Mouse (Mus musculus) intestine, embryonic 15.5 days (tissue): ENCODE results near the gene Slc35g1. TPM values are rescaled to one million over a fixed set of nuclear protein-coding genes. Genes with fewer than 3 reads are reported as not detected.
"Not testable (repeated sequence)": the region's sequence is repeated elsewhere in the genome, so short reads cannot be mapped to it uniquely, and the experiment has no call there.

Source experiments
- ATAC-seq: fragments of 200-750 bp; cut with Nextera tagmentation; 2 replicates; pipeline ENCODE4 v1.8.0; 2017; ENCODE audit warnings: moderate TSS enrichment, moderate library complexity
- H3K27ac ChIP-seq: fragments of 300-500 bp; sonication (generic); 2 replicates; pipeline ENCODE4 v1.5.1; 2015; ENCODE audit warnings: mild to moderate bottlenecking, inconsistent platforms
- H3K27me3 ChIP-seq: fragments of 300-500 bp; sonication (generic); replicated peaks from 2 replicates; pipeline ENCODE4 v1.6.1; 2015; ENCODE audit warnings: inconsistent platforms
- H3K36me3 ChIP-seq: fragments of 300-500 bp; sonication (generic); 2 replicates; pipeline ENCODE4 v1.6.1; 2015; ENCODE audit warnings: inconsistent platforms
- H3K4me1 ChIP-seq: fragments of 300-500 bp; sonication (generic); replicated peaks from 2 replicates; pipeline ENCODE4 v1.6.1; 2015; ENCODE audit warnings: inconsistent platforms
- H3K4me2 ChIP-seq: fragments of 300-500 bp; sonication (generic); replicated peaks from 2 replicates; pipeline ENCODE4 v1.6.1; 2015; ENCODE audit warnings: mild to moderate bottlenecking, inconsistent platforms
- H3K4me3 ChIP-seq: fragments of 300-500 bp; sonication (generic); replicated peaks from 2 replicates; pipeline ENCODE4 v1.5.1; 2015; ENCODE audit warnings: inconsistent platforms
- H3K9ac ChIP-seq: fragments of 300-500 bp; sonication (generic); 2 replicates; pipeline ENCODE4 v1.6.1; 2015; ENCODE audit warnings: inconsistent platforms
- H3K9me3 ChIP-seq: fragments of 300-500 bp; sonication (generic); 2 replicates; pipeline ENCODE4 v1.6.1; 2016; ENCODE audit warnings: inconsistent platforms
- WGBS: fragments of 180-500 bp; shearing (Covaris S2); methylation state at CpG from one replicate; pipeline ENCODE4 v1.1.7; 2015; 5-methylcytosine and 5-hydroxymethylcytosine counted together
- polyA plus RNA-seq: library from polyadenylated mRNA; unstranded; fragments of >200 nt; fragmentation: Nextera tagmentation; extraction: Ambion mirVana; gene quantifications from 2 replicates; pipeline ENCODE4 v1.2.1, GENCODE M21; 2015

Gene Slc35g1
- polyA plus RNA-seq, 1 experiment from 2014 or later, result 8.1 TPM

GRCm38 (mm10) chr19:38361850-38362249 lies 33.9 kb upstream of the Slc35g1 start:
- H3K27ac ChIP-seq, result no peak overlapping the region
- 75% methylated on average over 2 of the region's 2 CpGs for WGBS

DNA sequence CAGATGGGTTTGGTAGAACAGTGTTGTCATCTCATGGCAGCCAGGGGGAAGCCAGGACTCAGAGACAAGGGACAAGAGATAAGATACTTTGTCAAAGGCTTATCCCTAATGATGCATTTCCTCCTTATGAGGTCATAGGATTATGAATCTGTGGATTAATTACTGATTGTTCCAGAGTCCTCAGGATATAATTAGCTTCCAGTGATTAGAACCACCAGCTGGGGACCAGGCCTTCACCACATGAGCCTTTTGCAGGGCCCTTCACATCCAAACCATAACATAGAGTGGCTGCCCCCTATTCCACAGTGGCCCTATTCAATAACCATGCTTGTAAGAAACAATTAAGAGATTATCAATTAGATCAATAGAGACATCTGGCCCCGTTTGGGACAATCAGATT lies 32.4 kb upstream of the Slc35g1 start:
- no peak overlapping the region for H3K9ac ChIP-seq
- no peak overlapping the region for H3K27ac ChIP-seq
- H3K4me2 ChIP-seq, result no peak overlapping the region
- no peaks in the 10 kb centered on the region for H3K27me3 ChIP-seq
- WGBS, result 67% methylated on average over 1 of the region's 1 CpGs
- H3K4me3 ChIP-seq, result no peak overlapping the region
- no peaks in the 10 kb centered on the region for H3K9me3 ChIP-seq
- H3K36me3 ChIP-seq, result no peaks in the 10 kb centered on the region
- no peak for ATAC-seq
- H3K4me1 ChIP-seq, result no peaks in the 10 kb centered on the region

More at GRCm38 (mm10) chr19:38361850-38362249, 33.9 kb upstream of the Slc35g1 start:
- H3K4me2 ChIP-seq, result no peak overlapping the region
- no peaks in the 10 kb centered on the region for H3K27me3 ChIP-seq
- 0 out of 2 replicates have a peak, but pooled peaks cover 3% of the 10 kb centered on the region for H3K4me1 ChIP-seq
- no peak overlapping the region for H3K4me3 ChIP-seq
- ATAC-seq, result no peak
- H3K36me3 ChIP-seq, result no peaks in the 10 kb centered on the region
- H3K9me3 ChIP-seq, result no peaks in the 10 kb centered on the region
- H3K9ac ChIP-seq, result no peak overlapping the region

- no peaks in the 10 kb centered on the region for H3K9me3 ChIP-seq
- H3K36me3 ChIP-seq, result no peaks in the 10 kb centered on the region
- 26% methylated on average over 6 of the region's 6 CpGs for WGBS
- H3K27ac ChIP-seq, result no peak overlapping the region
- ATAC-seq, result 0 out of 2 replicates have a peak, but pooled peaks have one; percentile 25
- H3K9ac ChIP-seq, result no peak overlapping the region
- H3K4me2 ChIP-seq, result no peak overlapping the region
- no peak overlapping the region for H3K4me3 ChIP-seq
- H3K4me1 ChIP-seq, result no peaks in the 10 kb centered on the region
- no peaks in the 10 kb centered on the region for H3K27me3 ChIP-seq
These were observed 31.7 kb upstream of the Slc35g1 start for GRCm38 (mm10) chr19:38363879-38364659.

GRCm38 (mm10) chr19:38364939-38365614 lies 30.7 kb upstream of the Slc35g1 start:
- H3K9me3 ChIP-seq, result no peaks in the 10 kb centered on the region
- H3K27ac ChIP-seq, result no peak overlapping the region
- no peak overlapping the region for H3K9ac ChIP-seq
- no peak for ATAC-seq
- H3K36me3 ChIP-seq, result no peaks in the 10 kb centered on the region
- H3K4me2 ChIP-seq, result no peak overlapping the region
- no peaks in the 10 kb centered on the region for H3K27me3 ChIP-seq
- H3K4me1 ChIP-seq, result no peaks in the 10 kb centered on the region
- H3K4me3 ChIP-seq, result no peak overlapping the region
- 31% methylated on average over 11 of the region's 11 CpGs for WGBS

- WGBS, result 17% methylated on average over 11 of the region's 11 CpGs
- peak; percentile 90 for ATAC-seq
These were observed 23.2 kb upstream of the Slc35g1 start for GRCm38 (mm10) chr19:38372460-38373102.

DNA sequence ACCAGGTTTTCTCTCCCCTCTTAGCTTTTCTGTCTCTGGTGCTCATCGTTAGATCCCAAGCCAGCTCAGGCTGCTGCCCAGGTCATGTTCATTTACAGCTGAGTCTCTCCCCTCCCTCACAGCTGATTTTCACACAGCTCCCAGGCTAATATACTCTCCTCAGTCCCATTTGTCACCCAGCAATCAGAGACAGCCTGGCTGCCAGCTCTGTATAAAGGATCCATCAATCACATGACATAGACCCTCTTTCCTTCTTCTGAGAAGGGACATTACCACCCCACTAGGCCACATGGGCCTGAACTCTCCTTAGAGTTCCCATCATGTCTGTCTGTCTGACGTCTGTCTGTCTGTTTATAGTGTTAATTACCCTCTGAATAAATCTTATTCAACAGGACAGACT lies 22.4 kb upstream of the Slc35g1 start:
- Histone ChIP-seq H3K4me1 (peaks cover 3% of the 10 kb centered on the region), H3K27ac (no peak overlapping the region), H3K4me3 (no peak overlapping the region), H3K9ac (no peak overlapping the region), H3K27me3 (no peaks in the 10 kb centered on the region), H3K36me3 (no peaks in the 10 kb centered on the region), H3K4me2 (no peak overlapping the region), H3K9me3 (no peaks in the 10 kb centered on the region)
- WGBS, result 45% methylated on average over 2 of the region's 2 CpGs
- peak; percentile 39; the same call in 1 of the 2 replicates for ATAC-seq

More at GRCm38 (mm10) chr19:38372460-38373102, 23.2 kb upstream of the Slc35g1 start:
- Histone ChIP-seq H3K36me3 (no peaks in the 10 kb centered on the region), H3K4me3 (no peak overlapping the region), H3K27me3 (no peaks in the 10 kb centered on the region), H3K9ac (no peak overlapping the region), H3K27ac (no peak overlapping the region), H3K4me2 (0 out of 2 replicates have a peak overlapping the region, but pooled peaks have one; percentile 12), H3K4me1 (peaks cover 3% of the 10 kb centered on the region), H3K9me3 (no peaks in the 10 kb centered on the region)

DNA sequence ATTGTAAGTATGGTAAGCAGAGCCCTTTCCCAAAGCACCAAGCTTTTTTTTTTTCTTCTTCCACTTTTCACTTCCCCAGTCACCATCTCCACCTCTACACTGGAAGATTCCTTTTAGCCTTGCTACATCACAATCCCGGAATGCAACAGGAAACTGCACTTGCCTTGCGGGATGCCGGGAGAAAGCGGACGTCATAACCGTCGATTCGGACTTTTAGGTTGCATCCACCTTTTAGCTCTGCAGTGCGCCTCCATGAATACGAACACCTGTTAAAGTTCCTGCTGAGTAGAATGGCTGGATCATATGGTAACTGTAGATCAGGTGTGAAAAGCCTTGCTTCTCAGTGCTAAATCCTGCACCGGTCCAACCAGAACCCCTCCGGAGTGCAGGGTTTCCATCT lies 12.0 kb upstream of the Slc35g1 start:
- 88% methylated on average over 12 of the region's 12 CpGs for WGBS
- Histone ChIP-seq H3K27me3 (no peaks in the 10 kb centered on the region), H3K27ac (no peak overlapping the region), H3K36me3 (no peaks in the 10 kb centered on the region), H3K4me1 (no peaks in the 10 kb centered on the region), H3K9ac (no peak overlapping the region), H3K9me3 (no peaks in the 10 kb centered on the region), H3K4me2 (no peak overlapping the region), H3K4me3 (no peak overlapping the region)
- no peak for ATAC-seq

DNA sequence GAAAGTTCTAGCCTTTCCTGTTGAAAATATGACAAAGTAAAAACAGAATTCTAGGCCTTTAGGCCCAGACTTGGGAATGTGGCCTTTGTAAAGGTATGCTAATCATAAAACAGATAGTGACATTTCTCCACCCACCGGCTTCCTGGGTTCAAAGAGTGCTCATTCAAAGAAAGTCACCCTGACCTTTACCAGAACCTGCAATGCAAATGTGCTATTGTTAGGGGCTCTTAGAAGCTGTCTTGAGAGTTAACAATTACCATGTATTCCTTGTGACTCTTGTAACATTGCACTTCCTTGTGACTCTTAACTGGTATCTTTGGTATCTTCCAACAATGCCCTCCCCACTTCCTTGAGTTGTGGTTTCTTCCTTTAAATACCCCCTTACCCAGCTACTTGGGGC lies 8.8 kb upstream of the Slc35g1 start:
- not testable (repeated sequence) for ATAC-seq, H3K9me3 ChIP-seq, H3K4me1 ChIP-seq, H3K27ac ChIP-seq, H3K27me3 ChIP-seq, H3K4me2 ChIP-seq, H3K4me3 ChIP-seq, H3K36me3 ChIP-seq, H3K9ac ChIP-seq
- WGBS, result 76% methylated on average over 1 of the region's 1 CpGs

- H3K4me1 ChIP-seq, result no peaks in the 10 kb centered on the region
- no peak for ATAC-seq
- no peaks in the 10 kb centered on the region for H3K27me3 ChIP-seq
- H3K9ac ChIP-seq, result no peak overlapping the region
- no peaks in the 10 kb centered on the region for H3K9me3 ChIP-seq
- no peaks in the 10 kb centered on the region for H3K36me3 ChIP-seq
- H3K4me3 ChIP-seq, result no peak overlapping the region
- no peak overlapping the region for H3K27ac ChIP-seq
- 95% methylated on average over 4 of the region's 4 CpGs for WGBS
- H3K4me2 ChIP-seq, result no peak overlapping the region
These were observed 7.9 kb upstream of the Slc35g1 start for GRCm38 (mm10) chr19:38387835-38388234.

- Histone ChIP-seq H3K9me3 (no peaks in the 10 kb centered on the region), H3K27me3 (no peaks in the 10 kb centered on the region), H3K4me3 (peak overlapping the region; percentile 69), H3K4me2 (peak overlapping the region; percentile 93), H3K4me1 (no peaks in the 10 kb centered on the region), H3K9ac (peak overlapping the region; percentile 64), H3K27ac (no peak overlapping the region), H3K36me3 (no peaks in the 10 kb centered on the region)
- no peak for ATAC-seq
- 32% methylated on average over 8 of the region's 8 CpGs for WGBS
These were observed 822 bp downstream of the Slc35g1 start for GRCm38 (mm10) chr19:38396633-38396970.

DNA sequence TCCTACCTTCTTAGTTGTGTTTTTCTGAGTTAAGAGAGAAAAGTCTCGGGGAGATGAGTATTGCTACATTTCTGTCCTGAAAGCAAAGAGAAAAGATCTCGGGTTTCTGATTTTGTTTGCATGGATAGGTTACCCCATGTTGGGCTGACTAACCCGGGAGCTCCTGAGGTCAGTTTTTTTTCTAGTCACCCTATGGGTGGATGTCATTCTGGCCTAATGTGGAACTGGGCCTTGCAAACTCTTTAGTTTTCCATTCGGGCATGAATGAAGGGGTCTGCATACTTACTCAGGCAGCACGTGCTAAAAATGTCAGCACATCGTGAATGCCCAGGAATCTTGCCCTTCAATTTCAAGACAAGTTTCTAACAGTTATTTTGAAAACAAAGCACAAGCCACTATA lies 1.2 kb downstream of the Slc35g1 start:
- Histone ChIP-seq H3K36me3 (no peaks in the 10 kb centered on the region), H3K4me2 (peak overlapping the region; percentile 93), H3K27ac (no peak overlapping the region), H3K27me3 (no peaks in the 10 kb centered on the region), H3K9ac (no peak overlapping the region), H3K4me3 (peak overlapping the region; percentile 69), H3K4me1 (no peaks in the 10 kb centered on the region), H3K9me3 (no peaks in the 10 kb centered on the region)
- ATAC-seq, result no peak
- WGBS, result 61% methylated on average over 6 of the region's 6 CpGs

DNA sequence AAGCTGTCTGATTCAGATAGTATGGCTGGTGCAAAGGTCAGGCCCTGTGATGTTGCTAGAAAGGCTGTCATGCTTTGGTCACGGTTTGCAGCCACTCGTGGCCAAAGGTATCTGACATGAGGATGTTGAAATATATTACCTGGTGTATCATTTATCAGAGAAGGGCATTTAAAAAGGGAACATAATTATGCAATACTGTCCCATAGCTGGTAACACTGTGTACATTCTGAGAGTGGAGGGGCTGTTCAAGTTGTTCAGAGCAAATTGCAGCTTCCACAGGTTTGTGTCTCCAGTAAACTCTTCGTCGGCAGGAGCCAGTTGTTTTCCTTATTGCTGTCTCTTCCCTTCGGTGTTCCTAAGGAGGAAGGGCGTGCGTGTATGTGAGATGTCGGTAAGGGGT lies 3.2 kb downstream of the Slc35g1 start:
- Histone ChIP-seq H3K4me2 (no peak overlapping the region; the same call in 1 of the 2 replicates), H3K9ac (no peak overlapping the region), H3K9me3 (no peaks in the 10 kb centered on the region), H3K27me3 (no peaks in the 10 kb centered on the region), H3K4me3 (no peak overlapping the region), H3K27ac (no peak overlapping the region), H3K36me3 (no peaks in the 10 kb centered on the region), H3K4me1 (no peaks in the 10 kb centered on the region)
- WGBS, result 69% methylated on average over 8 of the region's 8 CpGs
- peak; percentile 9; the same call in 1 of the 2 replicates for ATAC-seq
